Mouse (Mus musculus) MEL (cell line): ENCODE results near the gene Fez2.

Experiments
- CTCF ChIP-seq, 3 experiments: IDR thresholded peaks in 2 of 3; conservative IDR thresholded peaks in 1 of 3; 2 replicates each; pipeline ENCODE4 v1.5.1; 2011 to 2012; ENCODE audit warnings: low read length in 3 of 3, low read depth in 2 of 3, mild to moderate bottlenecking in 2 of 3, improper control_type of control experiment in 1 of 3, inconsistent platforms in 1 of 3, mixed read lengths in 1 of 3, moderate library complexity in 1 of 3; ENCODE audit not compliant: control insufficient read depth in 1 of 3, insufficient read depth in 1 of 3, poor library complexity in 1 of 3, severe bottlenecking in 1 of 3
- E2F4 ChIP-seq: IDR thresholded peaks from 2 replicates; pipeline ENCODE4 v1.6.1; 2011; ENCODE audit warnings: low read depth, low read length, improper control_type of control experiment, borderline replicate concordance
- EP300 ChIP-seq, 2 experiments: IDR thresholded peaks; 2 replicates each; pipeline ENCODE4 v1.6.1; 2011; ENCODE audit warnings: improper control_type of control experiment in 2 of 2, low read length in 2 of 2, low read depth in 1 of 2, mild to moderate bottlenecking in 1 of 2
- GABPA ChIP-seq: IDR thresholded peaks from 2 replicates; pipeline ENCODE4 v1.6.1; 2012; ENCODE audit warnings: low read depth, mild to moderate bottlenecking, inconsistent platforms, low read length, improper control_type of control experiment, moderate library complexity
- MAX ChIP-seq: IDR thresholded peaks from 2 replicates; pipeline ENCODE4 v1.6.1; 2011; ENCODE audit warnings: low read length, improper control_type of control experiment
- MEF2A ChIP-seq: IDR thresholded peaks from 2 replicates; pipeline ENCODE4 v1.6.1; 2014; ENCODE audit warnings: low read depth, mild to moderate bottlenecking, inconsistent platforms, low read length, improper control_type of control experiment; ENCODE audit not compliant: poor library complexity, insufficient replicate concordance, severe bottlenecking; ENCODE audit errors: extremely low read depth
- MYC ChIP-seq: IDR thresholded peaks from 2 replicates; pipeline ENCODE4 v1.6.1; 2011; ENCODE audit warnings: low read depth, mild to moderate bottlenecking, low read length, improper control_type of control experiment, moderate library complexity
- NELFE ChIP-seq: IDR thresholded peaks from 2 replicates; pipeline ENCODE4 v1.6.1; 2011; ENCODE audit warnings: low read depth, low read length, improper control_type of control experiment
- POLR2A ChIP-seq, 2 experiments: IDR thresholded peaks; 2 replicates each; pipeline ENCODE4 v1.6.1; 2011 to 2012; ENCODE audit warnings: low read length in 2 of 2, mild to moderate bottlenecking in 2 of 2, control low read depth in 1 of 2, improper control_type of control experiment in 1 of 2, low read depth in 1 of 2, moderate library complexity in 1 of 2; ENCODE audit not compliant: control insufficient read depth in 1 of 2, insufficient read depth in 1 of 2, poor library complexity in 1 of 2
- POLR2AphosphoS5 ChIP-seq: IDR thresholded peaks from 2 replicates; pipeline ENCODE4 v1.6.1; 2012; ENCODE audit warnings: low read depth, borderline replicate concordance, mild to moderate bottlenecking, inconsistent platforms, low read length, moderate library complexity, mixed read lengths
- SIN3A ChIP-seq: IDR thresholded peaks from 2 replicates; pipeline ENCODE4 v1.6.1; 2012; ENCODE audit warnings: low read length, improper control_type of control experiment, inconsistent platforms
- TCF12 ChIP-seq: IDR thresholded peaks from 2 replicates; pipeline ENCODE4 v1.6.1; 2014; ENCODE audit warnings: low read depth, mild to moderate bottlenecking, inconsistent platforms, low read length, improper control_type of control experiment, moderate library complexity
- UBTF ChIP-seq: IDR thresholded peaks from 2 replicates; pipeline ENCODE4 v1.6.1; 2012; ENCODE audit warnings: low read depth, mild to moderate bottlenecking, inconsistent platforms, low read length, improper control_type of control experiment, moderate library complexity, borderline replicate concordance; ENCODE audit not compliant: insufficient read depth

GRCm38 (mm10) chr17:78388101-78388847, 29.7 kb downstream of the Fez2 start:
- no peak for TF ChIP-seq POLR2AphosphoS5
- no peak for TF ChIP-seq MYC
- no peak for TF ChIP-seq TCF12
- TF ChIP-seq CTCF (IDR thresholded peaks at IDR 0.05 in 2 of 3, conservative IDR thresholded peaks at IDR 0.05 in 1 of 3; ENCODE audit: control insufficient read depth in 1 of 3, insufficient read depth in 1 of 3, low read depth in 2 of 3, low read length in 3 of 3, poor library complexity in 1 of 3, severe bottlenecking in 1 of 3) = no peak
- TF ChIP-seq POLR2A (IDR thresholded peaks at IDR 0.05; ENCODE audit: control insufficient read depth in 1 of 2, insufficient read depth in 1 of 2, low read depth in 1 of 2, low read length in 2 of 2, poor library complexity in 1 of 2) = no peak
- no peak for TF ChIP-seq MAX
- TF ChIP-seq UBTF = no peak
- TF ChIP-seq MEF2A = no peak
- no peak for TF ChIP-seq NELFE
- no peak for TF ChIP-seq SIN3A
- no peak for TF ChIP-seq EP300 (IDR thresholded peaks at IDR 0.05; ENCODE audit: low read depth in 1 of 2, low read length in 2 of 2)
- TF ChIP-seq E2F4 = no peak
- TF ChIP-seq GABPA = no peak
